Mouse (Mus musculus): ENCODE results near the gene Gbp2b.
"Not testable (repeated sequence)": the region's sequence is repeated elsewhere in the genome, so short reads cannot be mapped to it uniquely, and the experiment has no call there.

The Gbp2b gene

GRCm38 (mm10) chr3:142620956-142621562 is 26.4 kb downstream of the Gbp2b start:
- DNase-seq (ENCODE audit: low read depth): peak; percentile 84

- DNase-seq (ENCODE audit: low read depth): no peak
These were observed 35.7 kb downstream of the Gbp2b start for GRCm38 (mm10) chr3:142630385-142630784.

DNA sequence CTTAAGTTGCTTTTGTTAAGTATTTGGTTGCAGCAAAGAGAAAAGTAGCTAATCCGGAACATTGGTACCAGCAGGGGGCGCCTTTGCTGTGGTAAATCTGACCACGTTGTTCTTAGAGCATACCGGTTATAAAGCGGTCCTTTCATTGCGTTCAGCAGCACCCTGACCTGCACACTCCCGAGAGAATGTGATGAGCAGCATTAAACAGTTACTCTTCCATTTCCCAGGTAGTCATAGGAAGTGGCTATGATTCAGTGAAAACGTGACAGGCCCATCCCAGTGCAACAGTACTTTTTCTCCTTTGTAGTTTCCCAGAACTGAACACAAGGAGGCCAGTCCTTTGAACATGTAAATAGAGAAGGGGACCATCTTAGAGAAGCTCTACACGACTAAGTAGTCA is 45.6 kb downstream of the Gbp2b start:
- peak; percentile 84 for DNase-seq (ENCODE audit: low read depth)

DNA sequence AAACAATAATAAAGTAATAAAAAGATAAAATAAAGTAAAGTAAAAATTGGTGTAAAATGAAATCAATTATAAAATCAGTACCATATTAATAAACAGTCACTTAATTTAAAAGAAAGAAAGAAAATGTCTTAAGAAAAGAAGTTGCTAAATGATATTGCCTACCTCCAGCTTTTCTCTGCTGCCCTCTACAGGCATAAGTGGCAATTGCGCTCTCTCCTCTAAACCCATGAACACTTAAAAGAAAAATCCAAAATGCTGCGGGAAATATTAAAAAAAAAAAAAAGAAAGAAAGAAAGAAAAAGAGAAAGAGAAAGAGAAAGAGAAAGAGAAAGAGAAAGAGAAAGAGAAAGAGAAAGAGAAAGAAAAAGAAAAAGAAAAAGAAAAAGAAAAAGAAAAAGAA is 51.3 kb downstream of the Gbp2b start:
- peak; percentile 93 for DNase-seq (ENCODE audit: low read depth)

GRCm38 (mm10) chr3:142647836-142648235 is 53.2 kb downstream of the Gbp2b start:
- not testable (repeated sequence) for DNase-seq (ENCODE audit: low read depth)

DNA sequence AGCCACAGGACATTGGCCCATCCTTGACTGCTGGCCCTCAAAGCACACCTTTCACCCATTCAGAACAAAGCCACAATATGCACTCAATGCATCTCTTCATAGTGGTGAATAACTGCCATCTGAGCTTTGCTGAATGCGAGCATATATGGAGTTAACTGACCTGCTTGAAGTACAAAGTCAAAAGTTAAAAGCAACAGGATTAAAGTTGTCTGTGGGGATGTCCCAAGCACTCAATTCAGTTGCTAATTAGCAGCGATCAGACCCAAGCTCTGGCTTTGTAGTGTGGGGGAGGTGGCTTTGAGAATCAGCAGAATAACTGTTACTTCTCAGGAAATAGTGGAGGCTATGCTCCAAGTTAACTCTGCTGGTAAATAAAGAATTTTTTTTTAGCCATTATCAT is 55.6 kb downstream of the Gbp2b start:
- no peak for DNase-seq (ENCODE audit: low read depth)

GRCm38 (mm10) chr3:142664723-142665122 is 70.1 kb downstream of the Gbp2b start:
- no peak for DNase-seq (ENCODE audit: low read depth)

All from induced T-regulatory cell, adult 2 months (primary cell).